Mouse (Mus musculus) olfactory bulb, adult 2 months (tissue): ENCODE measurements around the gene Traf3ip3.

Source experiments
- CTCF ChIP-seq: fragments of 200-500 bp; IDR thresholded peaks from 2 replicates; pipeline ENCODE4 v1.5.1; 2012; ENCODE audit warnings: low read depth, mild to moderate bottlenecking, low read length, moderate library complexity; ENCODE audit not compliant: insufficient read depth
- POLR2A ChIP-seq: fragments of 200-500 bp; IDR thresholded peaks from 2 replicates; pipeline ENCODE4 v1.6.1; 2012; ENCODE audit warnings: mild to moderate bottlenecking, low read depth, low read length, moderate library complexity; ENCODE audit not compliant: insufficient read depth

DNA sequence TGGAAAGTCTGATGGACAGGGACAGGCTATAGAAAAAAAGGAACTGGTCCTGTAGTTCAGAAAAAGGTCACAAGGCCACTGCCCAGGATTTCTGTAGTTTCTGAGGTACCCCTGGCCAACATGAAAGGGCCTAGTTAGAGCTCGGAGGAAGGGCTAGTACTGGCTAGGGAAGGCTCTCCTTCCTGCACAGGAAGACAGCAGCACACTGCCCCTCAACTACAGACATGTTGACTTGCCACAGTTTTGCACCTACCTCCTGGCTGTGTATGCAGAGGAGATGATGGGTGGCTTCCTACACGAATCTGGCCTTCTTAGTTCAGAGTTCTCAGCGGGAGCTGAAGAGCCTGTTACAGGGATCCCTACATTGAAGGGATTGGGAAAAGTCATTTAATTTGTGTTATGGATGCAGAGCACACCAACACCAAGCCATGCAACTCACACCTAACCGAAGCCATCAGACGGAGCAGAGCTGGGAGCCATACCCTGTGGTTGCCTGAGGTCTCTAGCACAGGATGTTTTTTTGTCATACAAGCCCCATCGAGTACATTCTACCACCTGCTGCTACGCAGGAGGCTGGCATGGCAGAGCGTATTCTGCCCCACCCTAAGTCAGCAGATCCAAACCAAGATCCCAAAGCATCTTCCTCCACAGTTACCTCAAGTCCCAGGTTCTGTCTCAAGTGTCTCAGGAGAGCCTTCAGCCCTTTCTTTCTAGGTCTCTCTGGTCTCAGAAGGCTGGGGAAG, 692 bp downstream of the Traf3ip3 start:
- TF ChIP-seq CTCF (no peak), POLR2A (no peak)
